Mouse (Mus musculus): Measurements from ENCODE around the gene Hoxd13.

The Hoxd13 gene

GRCm38 (mm10) chr2:74709465-74710419 lies 41.6 kb downstream of the Hoxd13 start:
- DNase-seq: no peak

GRCm38 (mm10) chr2:74710929-74711543 lies 42.9 kb downstream of the Hoxd13 start:
- DNase-seq: no peak

GRCm38 (mm10) chr2:74711721-74712621 lies 43.9 kb downstream of the Hoxd13 start, which contains the start of the genes Hoxd3 and Hoxd4:
Gene Hoxd3 (plus strand): TSS chr2:74711927.
Gene Hoxd4 (plus strand): TSS chr2:74711929.
- no peak for DNase-seq

- no peak for DNase-seq
Observed at GRCm38 (mm10) chr2:74713239-74714150, 45.4 kb downstream of the Hoxd13 start.

- no peak for DNase-seq
Observed at GRCm38 (mm10) chr2:74714156-74714789, 46.2 kb downstream of the Hoxd13 start.

GRCm38 (mm10) chr2:74714881-74715280 lies 46.8 kb downstream of the Hoxd13 start:
- no peak for DNase-seq

GRCm38 (mm10) chr2:74715504-74716241 lies 47.6 kb downstream of the Hoxd13 start:
- DNase-seq: peak; percentile 83

GRCm38 (mm10) chr2:74720384-74720783 lies 52.3 kb downstream of the Hoxd13 start:
- DNase-seq: no peak

- no peak for DNase-seq
Observed at GRCm38 (mm10) chr2:74720955-74721491, 52.9 kb downstream of the Hoxd13 start.
